Mouse (Mus musculus): ENCODE results near the gene Theg. TPM values are rescaled to one million over a fixed set of nuclear protein-coding genes. Genes with fewer than 3 reads are reported as not detected.

Gene Theg
- total RNA-seq, 2 experiments from 2014 or later, result 0.60 TPM; not detected in 1

- DNase-seq, result no peak
Observed at GRCm38 (mm10) chr10:79534426-79534825, 52.7 kb downstream of the Theg start.

GRCm38 (mm10) chr10:79533126-79533911, 53.8 kb downstream of the Theg start, which contains the start of gene Plpp2:
Gene Plpp2 (minus strand): TSS chr10:79533796.
- DNase-seq, result peak; percentile 19 to 45

- peak in 1 of 2 experiments; percentile 2 for DNase-seq
Observed at GRCm38 (mm10) chr10:79532678-79533077, 54.5 kb downstream of the Theg start.

GRCm38 (mm10) chr10:79531593-79531992, 55.5 kb downstream of the Theg start:
- DNase-seq, result no peak

- DNase-seq, result no peak
Observed at GRCm38 (mm10) chr10:79530721-79531120, 56.4 kb downstream of the Theg start.

- no peak for DNase-seq
Observed at GRCm38 (mm10) chr10:79530241-79530640, 56.9 kb downstream of the Theg start.

- DNase-seq, result no peak
Observed at GRCm38 (mm10) chr10:79528081-79528480, 59.0 kb downstream of the Theg start.

GRCm38 (mm10) chr10:79527453-79527845, 59.7 kb downstream of the Theg start:
- DNase-seq, result no peak

- DNase-seq, result no peak
Observed at GRCm38 (mm10) chr10:79526661-79527452, 60.3 kb downstream of the Theg start.

Small RNAs within 50 kb of the gene (microRNA-seq; reads per million reads assigned to microRNA genes)
- gene Mir6909, result 0.30 to 1.3 reads per million in 2 experiments

Other genes starting within 250 kb of the Theg start
- not detected for gene Vmn2r82, start 230.8 kb downstream of the Theg start, total RNA-seq (2021)
- gene Vmn2r83, start 118.6 kb downstream of the Theg start, total RNA-seq (2021), result not detected
- gene Plpp2, start 53.5 kb downstream of the Theg start, total RNA-seq (2021), result 1 to 10 TPM; 5.3 to 5.9 TPM
- 10 to 100 TPM; 54.0 to 60.9 TPM for gene Mier2, start 32.1 kb downstream of the Theg start, total RNA-seq (2021)
- gene C2cd4c, start 26.7 kb upstream of the Theg start, total RNA-seq (2021), result 10 to 100 TPM; 14.6 to 14.8 TPM
- 10 to 100 TPM; 44.0 to 44.8 TPM for gene Shc2, start 50.6 kb upstream of the Theg start, total RNA-seq (2021)
- gene Odf3l2, start 58.4 kb upstream of the Theg start, total RNA-seq (2021), result under 1 TPM in 1 of 2 experiments, not detected in 1; 0.61 TPM
- gene Madcam1, start 77.2 kb upstream of the Theg start, total RNA-seq (2021), result not detected
- gene Tpgs1, start 82.0 kb upstream of the Theg start, total RNA-seq (2021), result 10 to 100 TPM; 64.6 to 68.3 TPM
- 10 to 100 TPM; 67.0 to 70.2 TPM for gene Cdc34, start 94.9 kb upstream of the Theg start, total RNA-seq (2021)
- 1 to 10 TPM; 2.4 to 2.5 TPM for gene Gzmm, start 101.7 kb upstream of the Theg start, total RNA-seq (2021)
- 100 to 1,000 TPM; 555 to 610 TPM for gene Bsg, start 117.2 kb upstream of the Theg start, total RNA-seq (2021)
- 100 to 1,000 TPM; 106 to 118 TPM for gene Hcn2, start 129.3 kb upstream of the Theg start, total RNA-seq (2021)
- gene Polrmt, start 159.2 kb upstream of the Theg start, total RNA-seq (2021), result 10 to 100 TPM; 50.1 to 52.6 TPM
- 1 to 10 TPM; 1.1 to 1.3 TPM for gene Fgf22, start 167.7 kb upstream of the Theg start, total RNA-seq (2021)
- 10 to 100 TPM; 81.4 to 82.9 TPM for gene Rnf126, start 179.6 kb upstream of the Theg start, total RNA-seq (2021)
- gene Fstl3, start 189.9 kb upstream of the Theg start, total RNA-seq (2021), result 1 to 10 TPM; 1.3 to 1.8 TPM
- gene Prss57, start 203.6 kb upstream of the Theg start, total RNA-seq (2021), result under 1 TPM; 0.47 to 0.73 TPM
- 100 to 1,000 TPM; 262 to 290 TPM for gene Palm, start 206.2 kb upstream of the Theg start, total RNA-seq (2021)
- 1 to 10 TPM in 1 of 2 experiments, under 1 TPM in 1; 0.82 to 1.4 TPM for gene Misp, start 233.7 kb upstream of the Theg start, total RNA-seq (2021)